Mouse (Mus musculus): Measurements from ENCODE around the gene Endov.

- no peak for TF ChIP-seq POLR2A (IDR thresholded peaks at IDR 0.05; ENCODE audit: borderline replicate concordance, low read depth, low read length)
- no peak for TF ChIP-seq CTCF (IDR thresholded peaks at IDR 0.05; ENCODE audit: low read depth, low read length)
These were observed 24.9 kb downstream of the Endov start for GRCm38 (mm10) chr11:119515823-119516676.
